Mouse (Mus musculus) lung, embryonic 15.5 days (tissue): ENCODE results near the gene Paqr4. TPM values are rescaled to one million over a fixed set of nuclear protein-coding genes. Genes with fewer than 3 reads are reported as not detected.

Experiments
- ATAC-seq: fragments of 200-750 bp; cut with Nextera tagmentation; 2 replicates; pipeline ENCODE4 v1.8.0; 2017; ENCODE audit warnings: moderate number of reproducible peaks, borderline replicate concordance; ENCODE audit not compliant: low FRiP score, low TSS enrichment; ENCODE audit errors: extremely low read depth
- H3K27ac ChIP-seq: fragments of 300-500 bp; sonication (generic); 2 replicates; pipeline ENCODE4 v1.5.1; 2015; ENCODE audit warnings: moderate library complexity, mild to moderate bottlenecking, inconsistent platforms
- H3K27me3 ChIP-seq: fragments of 300-500 bp; sonication (generic); 2 replicates; pipeline ENCODE4 v1.6.1; 2015; ENCODE audit warnings: inconsistent platforms
- H3K36me3 ChIP-seq: fragments of 300-500 bp; sonication (generic); 2 replicates; pipeline ENCODE4 v1.6.1; 2015; ENCODE audit warnings: inconsistent platforms
- H3K4me1 ChIP-seq: fragments of 300-500 bp; sonication (generic); 2 replicates; pipeline ENCODE4 v1.6.1; 2015; ENCODE audit warnings: inconsistent platforms
- H3K4me2 ChIP-seq: fragments of 300-500 bp; sonication (generic); 2 replicates; pipeline ENCODE4 v1.6.1; 2015; ENCODE audit warnings: inconsistent platforms, mild to moderate bottlenecking, moderate library complexity
- H3K4me3 ChIP-seq: fragments of 300-500 bp; sonication (generic); 2 replicates; pipeline ENCODE4 v1.5.1; 2015; ENCODE audit warnings: mild to moderate bottlenecking, inconsistent platforms
- H3K9ac ChIP-seq: fragments of 300-500 bp; sonication (generic); 2 replicates; pipeline ENCODE4 v1.6.1; 2015; ENCODE audit warnings: inconsistent platforms
- H3K9me3 ChIP-seq: fragments of 300-500 bp; sonication (generic); 2 replicates; pipeline ENCODE4 v1.6.1; 2016; ENCODE audit warnings: inconsistent platforms
- WGBS: fragments of 180-500 bp; shearing (Covaris S2); methylation state at CpG from one replicate; pipeline ENCODE4 v1.1.7; 2015; 5-methylcytosine and 5-hydroxymethylcytosine counted together
- polyA plus RNA-seq: library from polyadenylated mRNA; unstranded; fragments of >200 nt; fragmentation: Nextera tagmentation; extraction: Ambion mirVana; gene quantifications from 2 replicates; pipeline ENCODE4 v1.2.1, GENCODE M21; 2015

Paqr4 gene
- polyA plus RNA-seq, 1 experiment from 2014 or later = 46.7 TPM

DNA sequence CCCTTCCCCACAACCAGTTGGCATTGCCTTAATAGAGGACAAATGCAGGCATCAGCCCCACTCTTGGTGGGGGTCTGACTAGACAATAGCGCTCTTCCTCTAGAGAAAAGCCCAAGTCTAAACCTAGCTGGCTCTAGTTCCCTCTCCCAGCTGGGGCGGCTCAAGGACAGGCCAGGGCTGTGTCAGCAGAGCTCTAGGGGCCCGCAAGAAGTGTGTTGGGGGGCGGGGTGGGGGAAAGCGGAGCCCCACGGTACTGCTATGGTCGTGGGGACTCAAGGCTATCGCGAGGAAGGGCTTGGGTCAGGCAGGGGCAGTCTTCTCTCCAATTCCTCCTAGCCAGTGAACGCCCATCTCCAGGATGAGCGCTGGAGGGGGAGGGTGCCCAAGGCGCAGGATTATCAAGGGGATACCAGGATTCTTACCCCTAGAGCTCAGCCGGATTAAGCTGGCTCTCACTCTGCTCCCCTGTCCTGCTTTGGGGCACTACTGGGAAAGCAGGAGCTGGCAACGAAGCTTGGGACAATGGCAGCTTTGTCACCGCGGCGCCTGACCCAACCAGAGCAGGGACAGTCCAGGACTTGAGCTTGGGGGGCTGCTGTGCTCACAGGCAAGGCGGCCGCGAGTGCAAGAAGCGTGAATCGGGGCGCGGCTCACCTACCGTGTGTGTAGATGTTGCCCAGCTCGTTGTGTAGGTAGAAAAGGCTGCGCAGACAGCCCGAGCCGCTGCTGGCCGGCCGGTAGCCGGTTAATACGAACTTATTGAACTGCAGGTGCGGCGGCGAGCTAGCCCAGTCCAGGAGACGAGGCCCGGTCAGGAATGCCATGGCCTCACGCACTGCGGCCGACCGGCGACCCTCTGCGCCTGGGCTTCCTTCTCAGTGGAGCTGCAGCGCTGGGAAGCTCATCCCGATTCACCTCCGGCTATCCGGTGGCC, 1.2 kb downstream of the Paqr4 start:
- peaks cover 41% of the 10 kb centered on the region for H3K27me3 ChIP-seq
- peaks cover 37% of the 10 kb centered on the region for H3K4me1 ChIP-seq
- H3K9me3 ChIP-seq = no peaks in the 10 kb centered on the region
- 1% methylated on average over 48 of the region's 48 CpGs for WGBS
- peak overlapping the region; percentile 96 for H3K4me2 ChIP-seq
- ATAC-seq = peak; percentile 44
- H3K27ac ChIP-seq = peak overlapping the region; percentile 73
- peaks cover 24% of the 10 kb centered on the region for H3K36me3 ChIP-seq
- peak overlapping the region; percentile 66 for H3K4me3 ChIP-seq
- H3K9ac ChIP-seq = peak overlapping the region; percentile 70

- Histone ChIP-seq H3K27me3 (peaks cover 34% of the 10 kb centered on the region), H3K36me3 (peaks cover 24% of the 10 kb centered on the region), H3K27ac (peak overlapping the region; percentile 73), H3K4me1 (peaks cover 41% of the 10 kb centered on the region), H3K4me2 (peak overlapping the region; percentile 96), H3K9ac (peak overlapping the region; percentile 70), H3K9me3 (no peaks in the 10 kb centered on the region), H3K4me3 (peak overlapping the region; percentile 66)
- 29% methylated on average over 2 of the region's 2 CpGs for WGBS
- ATAC-seq = no peak
Observed at GRCm38 (mm10) chr17:23738836-23739201, 1.8 kb downstream of the Paqr4 start.

DNA sequence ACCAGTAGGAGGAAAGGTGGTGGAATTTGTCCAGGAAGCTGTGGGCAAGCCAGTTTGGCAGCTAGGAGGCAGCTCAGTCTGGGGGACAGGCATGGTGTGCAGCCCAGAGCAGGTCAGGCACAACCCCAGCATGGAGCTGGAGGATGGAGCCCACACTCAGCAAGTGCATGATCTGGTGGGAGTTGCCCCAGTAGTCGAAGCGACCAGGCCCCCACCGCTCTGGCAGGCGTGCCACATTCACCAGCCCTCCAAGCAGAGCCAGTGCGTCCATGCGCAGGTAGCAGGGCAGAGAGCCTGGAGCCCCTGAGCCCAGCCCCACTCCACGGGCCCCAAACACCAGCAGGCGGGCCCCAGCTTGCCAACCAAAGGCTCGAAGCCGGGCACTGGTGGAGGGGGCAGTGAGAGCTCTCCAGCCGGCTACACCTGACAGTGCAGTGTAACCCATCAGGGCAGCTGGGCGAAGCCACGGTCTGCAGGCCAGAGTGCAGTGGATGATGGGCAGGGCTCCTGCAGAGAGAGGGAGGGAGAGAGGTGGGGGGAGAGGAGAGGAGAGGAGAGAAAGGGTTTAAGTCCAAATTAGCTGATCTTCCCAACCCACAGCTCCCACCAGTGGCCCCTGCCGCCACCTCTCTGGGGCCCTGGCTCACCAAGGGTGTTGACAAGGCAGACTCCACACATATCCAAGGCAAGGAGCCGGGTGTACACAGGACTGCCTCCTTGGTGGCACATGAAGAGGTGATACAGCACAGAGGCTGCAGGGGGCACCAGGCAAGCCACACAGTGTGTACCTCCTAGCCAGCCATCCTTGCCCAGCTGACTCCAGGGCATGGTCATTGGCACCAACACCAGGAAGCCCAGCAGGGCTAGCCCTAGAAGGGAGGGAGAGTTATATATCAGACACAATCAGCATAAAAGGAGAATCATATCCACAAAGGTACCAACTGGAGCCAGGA, 2.9 kb downstream of the Paqr4 start:
- peak overlapping the region; percentile 70; the same call in 1 of the 2 replicates for H3K9ac ChIP-seq
- 61% methylated on average over 15 of the region's 15 CpGs for WGBS

DNA sequence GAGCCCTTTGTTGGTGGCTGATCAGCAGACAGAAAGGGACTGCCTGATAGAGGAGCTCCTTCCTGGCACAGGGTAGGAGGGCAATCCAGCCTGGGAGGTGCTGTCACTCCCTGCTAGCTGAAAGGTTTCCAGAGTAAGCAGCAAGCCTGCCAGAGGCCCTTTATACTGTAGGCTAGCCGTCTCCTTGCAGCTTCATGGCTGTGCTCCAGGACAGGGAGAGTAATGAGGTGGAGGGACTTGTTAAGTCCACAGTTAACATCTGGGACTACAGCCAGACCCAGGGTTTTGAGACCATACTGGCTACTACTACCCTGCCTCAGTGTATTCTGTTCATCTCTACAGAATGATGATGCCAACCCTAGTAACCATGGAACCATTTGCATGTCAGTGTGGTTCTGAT, 6.3 kb downstream of the Paqr4 start:
- H3K9ac ChIP-seq = no peak overlapping the region
- H3K36me3 ChIP-seq = peaks cover 24% of the 10 kb centered on the region
- peak; percentile 24; the same call in 1 of the 2 replicates for ATAC-seq
- WGBS = 47% methylated on average over 1 of the region's 1 CpGs
- H3K4me2 ChIP-seq = no peak overlapping the region
- no peak overlapping the region for H3K4me3 ChIP-seq
- H3K4me1 ChIP-seq = peaks cover 35% of the 10 kb centered on the region
- peak overlapping the region; percentile 15; the same call in 1 of the 2 replicates for H3K27ac ChIP-seq
- no peaks in the 10 kb centered on the region for H3K9me3 ChIP-seq
- no peaks in the 10 kb centered on the region for H3K27me3 ChIP-seq

More for the DNA sequence above, 2.9 kb downstream of the Paqr4 start:
- Histone ChIP-seq H3K27ac (peak overlapping the region; percentile 73; the same call in 1 of the 2 replicates), H3K36me3 (peaks cover 24% of the 10 kb centered on the region), H3K4me3 (peak overlapping the region; percentile 66; the same call in 1 of the 2 replicates), H3K9me3 (no peaks in the 10 kb centered on the region), H3K27me3 (peaks cover 24% of the 10 kb centered on the region), H3K4me2 (peak overlapping the region; percentile 96), H3K4me1 (peaks cover 46% of the 10 kb centered on the region)
- no peak for ATAC-seq

GRCm38 (mm10) chr17:23730441-23730840, 10.2 kb downstream of the Paqr4 start:
- ATAC-seq = no peak
- no peaks in the 10 kb centered on the region for H3K27me3 ChIP-seq
- H3K4me3 ChIP-seq = no peak overlapping the region
- WGBS = 42% methylated on average over 1 of the region's 1 CpGs
- H3K4me1 ChIP-seq = peaks cover 34% of the 10 kb centered on the region
- H3K9me3 ChIP-seq = no peaks in the 10 kb centered on the region
- peaks cover 8% of the 10 kb centered on the region; the same call in 1 of the 2 replicates for H3K36me3 ChIP-seq
- no peak overlapping the region for H3K9ac ChIP-seq
- no peak overlapping the region for H3K27ac ChIP-seq
- H3K4me2 ChIP-seq = no peak overlapping the region

GRCm38 (mm10) chr17:23726758-23727142, 13.9 kb downstream of the Paqr4 start:
- ATAC-seq = peak; percentile 94
- under 1% methylated on average over 20 of the region's 20 CpGs for WGBS
- Histone ChIP-seq H3K4me2 (peak overlapping the region; percentile 71), H3K27ac (peak overlapping the region; percentile 98), H3K4me1 (peaks cover 19% of the 10 kb centered on the region), H3K9me3 (no peaks in the 10 kb centered on the region), H3K36me3 (no peaks in the 10 kb centered on the region), H3K4me3 (peak overlapping the region; percentile 97), H3K9ac (peak overlapping the region; percentile 89), H3K27me3 (no peaks in the 10 kb centered on the region)

- no peaks in the 10 kb centered on the region for H3K36me3 ChIP-seq
- H3K4me1 ChIP-seq = peaks cover 19% of the 10 kb centered on the region
- H3K9me3 ChIP-seq = no peaks in the 10 kb centered on the region
- H3K27ac ChIP-seq = peak within 1 kb of the TSS; percentile 98
- under 1% methylated on average over 72 of the region's 73 CpGs for WGBS
- peak; percentile 94 for ATAC-seq
- H3K27me3 ChIP-seq = no peaks in the 10 kb centered on the region
- H3K9ac ChIP-seq = peak within 1 kb of the TSS; percentile 89
- H3K4me3 ChIP-seq = peak within 1 kb of the TSS; percentile 97
- H3K4me2 ChIP-seq = peak within 1 kb of the TSS; percentile 71
Observed at GRCm38 (mm10) chr17:23725999-23726757, 14.5 kb downstream of the Paqr4 start, which contains the start of gene Pkmyt1. Gene Pkmyt1, plus strand, starts transcription at chr17:23726336.

GRCm38 (mm10) chr17:23725477-23725876, 15.2 kb downstream of the Paqr4 start:
- Histone ChIP-seq H3K27ac (peak overlapping the region; percentile 77), H3K9ac (0 out of 2 replicates have a peak overlapping the region, but pooled peaks have one; percentile 46), H3K4me1 (peaks cover 19% of the 10 kb centered on the region), H3K4me2 (peak overlapping the region; percentile 71), H3K4me3 (peak overlapping the region; percentile 97), H3K9me3 (no peaks in the 10 kb centered on the region), H3K27me3 (no peaks in the 10 kb centered on the region), H3K36me3 (no peaks in the 10 kb centered on the region)
- ATAC-seq = no peak
- WGBS = 45% methylated on average over 4 of the region's 4 CpGs

GRCm38 (mm10) chr17:23722376-23723125, 18.1 kb downstream of the Paqr4 start, which contains the start of gene 1520401A03Rik:
Gene 1520401A03Rik, minus strand, starts transcription at chr17:23722783.
- no peak for ATAC-seq
- Histone ChIP-seq H3K36me3 (no peaks in the 10 kb centered on the region), H3K9me3 (no peaks in the 10 kb centered on the region), H3K4me1 (peaks cover 15% of the 10 kb centered on the region), H3K4me3 (no peak within 1 kb of the TSS), H3K9ac (no peak within 1 kb of the TSS), H3K27me3 (no peaks in the 10 kb centered on the region), H3K27ac (no peak within 1 kb of the TSS), H3K4me2 (no peak within 1 kb of the TSS)
- WGBS = 37% methylated on average over 7 of the region's 7 CpGs

DNA sequence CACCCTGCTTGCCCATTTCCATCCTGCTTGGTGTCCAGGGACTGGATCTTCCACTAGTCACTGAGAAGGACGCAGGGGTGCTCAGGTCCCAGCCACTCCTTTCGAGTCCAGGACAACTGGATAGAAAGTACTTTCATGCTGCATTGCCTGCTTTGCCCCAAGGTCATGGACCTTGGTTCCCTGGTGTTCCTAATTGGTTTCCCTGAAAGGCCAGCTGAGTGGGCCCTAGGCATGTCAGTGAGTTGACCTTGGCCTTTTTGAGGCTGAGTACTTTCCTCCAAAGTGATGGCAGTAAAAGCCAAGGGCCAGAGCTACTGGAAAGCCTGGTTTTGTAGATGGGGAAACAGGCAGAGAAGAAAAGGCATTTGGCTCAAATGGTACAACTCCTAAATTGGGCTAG, 18.8 kb downstream of the Paqr4 start:
- 81% methylated on average over 2 of the region's 2 CpGs for WGBS

More for the DNA sequence above, 18.8 kb downstream of the Paqr4 start:
- Histone ChIP-seq H3K4me3 (no peak overlapping the region), H3K4me2 (no peak overlapping the region), H3K9me3 (no peaks in the 10 kb centered on the region), H3K36me3 (no peaks in the 10 kb centered on the region), H3K9ac (no peak overlapping the region), H3K27me3 (no peaks in the 10 kb centered on the region), H3K27ac (no peak overlapping the region), H3K4me1 (peaks cover 8% of the 10 kb centered on the region)
- ATAC-seq = no peak
